Mouse (Mus musculus) lung, adult 10 weeks (tissue): Measurements from ENCODE around the gene Tead3. TPM values are rescaled to one million over a fixed set of nuclear protein-coding genes. Genes with fewer than 3 reads are reported as not detected.

Experiments used
- polyA plus RNA-seq: library from polyadenylated mRNA; stranded (reverse); fragments of 350-450 nt; fragmentation: Illumina TruSeq; extraction: RNeasy Lipid Tissue Mini Kit (QIAGEN cat#74804); gene quantifications from one replicate; pipeline ENCODE4 v1.2.3, GENCODE M21; 2014; ENCODE audit warnings: low read depth, low replicate concordance; ENCODE audit not compliant: insufficient read depth

Gene Tead3
- 11.4 TPM for polyA plus RNA-seq

DNA sequence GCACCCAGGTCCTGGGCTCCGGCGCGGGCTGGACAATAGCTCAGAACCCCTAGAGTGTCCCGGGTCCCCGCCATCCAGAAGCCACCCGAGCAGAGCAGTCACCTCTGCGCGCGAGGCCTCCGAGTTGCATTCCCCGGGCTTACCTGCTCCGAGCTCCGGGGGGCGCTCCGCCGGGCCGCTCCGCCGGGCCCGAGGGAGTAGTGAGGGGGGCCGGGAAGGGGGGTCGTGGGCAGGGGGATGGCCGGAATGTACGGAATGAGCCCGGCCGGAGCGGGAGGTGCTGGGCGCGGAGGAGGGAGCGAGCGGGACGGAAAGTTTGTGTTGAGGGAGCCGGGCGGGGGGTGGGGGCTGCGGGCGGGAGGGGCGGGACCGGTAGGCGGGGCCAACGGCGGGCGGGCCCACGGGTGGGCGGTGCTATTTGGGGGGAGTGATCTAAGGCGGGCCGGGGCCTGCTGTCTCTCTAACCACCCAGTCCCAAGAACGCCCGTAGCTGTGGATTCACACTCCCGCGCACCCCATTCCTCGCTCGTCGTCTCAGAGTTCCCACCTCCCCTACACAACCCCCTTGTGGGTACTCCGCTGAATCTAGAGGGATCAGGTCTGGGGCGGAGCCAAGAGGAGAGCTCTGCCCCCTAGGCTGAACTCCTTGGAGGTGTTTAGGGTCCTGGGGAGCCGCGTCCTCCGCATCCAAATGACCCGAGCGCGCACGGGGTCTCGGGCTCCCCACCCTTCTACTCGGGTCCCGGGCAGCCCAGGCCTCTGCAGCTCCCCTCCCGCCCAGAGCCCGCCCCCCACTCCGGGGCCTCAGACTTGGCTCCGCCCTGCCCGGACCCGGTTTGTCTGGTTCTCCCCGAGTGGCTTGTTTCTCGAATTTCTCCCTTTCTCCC lies at the start of gene Tead3:
Gene Tead3 (minus strand): TSS at position 352 of the 887 bp plus-strand sequence.

GRCm38 (mm10) chr17:28365122-28365521 lies 14.5 kb upstream of the Tead3 start, which contains the start of gene Tulp1:
Tulp1 (minus strand) TSS chr17:28365222.

GRCm38 (mm10) chr17:28328366-28328928 lies 22.2 kb downstream of the Tead3 start, which contains the start of gene Rpl10a:
Rpl10a (plus strand) TSS chr17:28328471.

GRCm38 (mm10) chr17:28313212-28313879 lies 37.3 kb downstream of the Tead3 start, which contains the start of gene Fance:
Fance (plus strand) TSS chr17:28313519.

Other genes with a start within 250 kb of the Tead3 start
- gene Scube3, start 208.7 kb downstream of the Tead3 start, polyA plus RNA-seq = 1.4 TPM
- 17.6 TPM for gene Zfp523, start 173.7 kb downstream of the Tead3 start, polyA plus RNA-seq
- 7.7 TPM for gene Def6, start 143.0 kb downstream of the Tead3 start, polyA plus RNA-seq
- gene Ppard, start 118.1 kb downstream of the Tead3 start, polyA plus RNA-seq = 9.8 TPM
- gene Fance, start 37.3 kb downstream of the Tead3 start, polyA plus RNA-seq = 20.7 TPM
- gene Rpl10a, start 22.3 kb downstream of the Tead3 start, polyA plus RNA-seq = 991 TPM
- 2.1 TPM for gene Tulp1, start 14.4 kb upstream of the Tead3 start, polyA plus RNA-seq
- gene Fkbp5, start 166.7 kb upstream of the Tead3 start, polyA plus RNA-seq = 14.3 TPM
- gene Armc12, start 180.0 kb upstream of the Tead3 start, polyA plus RNA-seq = not detected
- gene Clpsl2, start 198.6 kb upstream of the Tead3 start, polyA plus RNA-seq = not detected
- not detected for gene Clps, start 209.9 kb upstream of the Tead3 start, polyA plus RNA-seq
- gene Lhfpl5, start 224.8 kb upstream of the Tead3 start, polyA plus RNA-seq = not detected